Mouse (Mus musculus) liver, embryonic 12.5 days (tissue): ENCODE results near the gene Ngfr. TPM values are rescaled to one million over a fixed set of nuclear protein-coding genes. Genes with fewer than 3 reads are reported as not detected.
A peak's percentile ranks its signal among the peaks of the same experiment; 100 is the strongest.

Source experiments
- ATAC-seq: fragments of 200-750 bp; cut with Nextera tagmentation; 2 replicates; pipeline ENCODE4 v1.8.0; 2017; ENCODE audit warnings: moderate number of reproducible peaks, mild to moderate bottlenecking, moderate library complexity
- H3K27ac ChIP-seq: fragments of 300-500 bp; sonication (generic); 2 replicates; pipeline ENCODE4 v1.5.1; 2016; ENCODE audit warnings: mild to moderate bottlenecking
- H3K27me3 ChIP-seq: fragments of 300-500 bp; sonication (generic); replicated peaks from 2 replicates; pipeline ENCODE4 v1.6.1; 2016; ENCODE audit warnings: mild to moderate bottlenecking, moderate library complexity
- H3K36me3 ChIP-seq: fragments of 300-500 bp; sonication (generic); 2 replicates; pipeline ENCODE4 v1.6.1; 2016; ENCODE audit warnings: mild to moderate bottlenecking, moderate library complexity
- H3K4me1 ChIP-seq: fragments of 300-500 bp; sonication (generic); 2 replicates; pipeline ENCODE4 v1.6.1; 2016
- H3K4me2 ChIP-seq: fragments of 300-500 bp; sonication (generic); 2 replicates; pipeline ENCODE4 v1.6.1; 2016; ENCODE audit warnings: mild to moderate bottlenecking, moderate library complexity
- H3K4me3 ChIP-seq: fragments of 300-500 bp; sonication (generic); 2 replicates; pipeline ENCODE4 v1.5.1; 2016; ENCODE audit warnings: mild to moderate bottlenecking, moderate library complexity
- H3K9ac ChIP-seq: fragments of 300-500 bp; sonication (generic); 2 replicates; pipeline ENCODE4 v1.6.1; 2016; ENCODE audit warnings: mild to moderate bottlenecking, moderate library complexity
- H3K9me3 ChIP-seq: fragments of 300-500 bp; sonication (generic); replicated peaks from 2 replicates; pipeline ENCODE4 v1.6.1; 2016; ENCODE audit warnings: mild to moderate bottlenecking, moderate library complexity
- WGBS: fragments of 180-500 bp; shearing (Covaris S2); methylation state at CpG from one replicate; pipeline ENCODE4 v1.1.7; 2016; ENCODE audit not compliant: insufficient replicate concordance; 5-methylcytosine and 5-hydroxymethylcytosine counted together
- polyA plus RNA-seq: library from polyadenylated mRNA; unstranded; fragments of >200 nt; fragmentation: Nextera tagmentation; extraction: Ambion mirVana; gene quantifications from 2 replicates; pipeline ENCODE4 v1.2.1, GENCODE M21; 2016

The Ngfr gene
- polyA plus RNA-seq, 1 experiment from 2014 or later: 4.8 TPM

GRCm38 (mm10) chr11:95532353-95533072 lies 55.0 kb downstream of the Ngfr start:
- Histone ChIP-seq H3K9ac (no peak overlapping the region), H3K27me3 (peaks cover 37% of the 10 kb centered on the region), H3K4me1 (no peaks in the 10 kb centered on the region), H3K9me3 (no peaks in the 10 kb centered on the region), H3K4me2 (no peak overlapping the region), H3K4me3 (no peak overlapping the region), H3K36me3 (no peaks in the 10 kb centered on the region), H3K27ac (no peak overlapping the region)
- no peak for ATAC-seq
- 51% methylated on average over 13 of the region's 13 CpGs for WGBS

GRCm38 (mm10) chr11:95528231-95528630 lies 59.3 kb downstream of the Ngfr start:
- no peaks in the 10 kb centered on the region for H3K9me3 ChIP-seq
- WGBS: 50% methylated on average over 3 of the region's 3 CpGs

GRCm38 (mm10) chr11:95527307-95527706 lies 60.2 kb downstream of the Ngfr start:
- Histone ChIP-seq H3K36me3 (no peaks in the 10 kb centered on the region), H3K9me3 (no peaks in the 10 kb centered on the region), H3K4me2 (no peak overlapping the region), H3K9ac (no peak overlapping the region), H3K4me3 (no peak overlapping the region), H3K4me1 (no peaks in the 10 kb centered on the region), H3K27me3 (peaks cover 27% of the 10 kb centered on the region), H3K27ac (no peak overlapping the region)
- 58% methylated on average over 8 of the region's 8 CpGs for WGBS
- ATAC-seq: no peak

More at GRCm38 (mm10) chr11:95528231-95528630, 59.3 kb downstream of the Ngfr start:
- no peaks in the 10 kb centered on the region for H3K36me3 ChIP-seq
- no peak overlapping the region for H3K4me2 ChIP-seq
- H3K27ac ChIP-seq: no peak overlapping the region
- peaks cover 27% of the 10 kb centered on the region for H3K27me3 ChIP-seq
- ATAC-seq: no peak
- H3K4me1 ChIP-seq: no peaks in the 10 kb centered on the region
- H3K4me3 ChIP-seq: no peak overlapping the region
- no peak overlapping the region for H3K9ac ChIP-seq

GRCm38 (mm10) chr11:95521563-95521962 lies 66.0 kb downstream of the Ngfr start:
- Histone ChIP-seq H3K27me3 (peaks cover 78% of the 10 kb centered on the region), H3K36me3 (no peaks in the 10 kb centered on the region), H3K27ac (no peak overlapping the region), H3K4me3 (no peak overlapping the region), H3K9ac (no peak overlapping the region), H3K4me2 (peak overlapping the region; percentile 62), H3K9me3 (no peaks in the 10 kb centered on the region), H3K4me1 (peaks cover 14% of the 10 kb centered on the region; the same call in 1 of the 2 replicates)
- 3% methylated on average over 13 of the region's 13 CpGs for WGBS
- ATAC-seq: no peak

- no peak overlapping the region; the same call in 1 of the 2 replicates for H3K9ac ChIP-seq
- peak overlapping the region; percentile 26 for H3K4me3 ChIP-seq
- no peaks in the 10 kb centered on the region for H3K9me3 ChIP-seq
- H3K27me3 ChIP-seq: peaks cover 82% of the 10 kb centered on the region
- 6% methylated on average over 27 of the region's 27 CpGs for WGBS
- H3K36me3 ChIP-seq: no peaks in the 10 kb centered on the region
- peak overlapping the region; percentile 62 for H3K4me2 ChIP-seq
- no peak overlapping the region for H3K27ac ChIP-seq
- peaks cover 14% of the 10 kb centered on the region; the same call in 1 of the 2 replicates for H3K4me1 ChIP-seq
- peak; percentile 64 for ATAC-seq
These were observed 67.0 kb downstream of the Ngfr start for GRCm38 (mm10) chr11:95520456-95521072.

GRCm38 (mm10) chr11:95519996-95520395 lies 67.5 kb downstream of the Ngfr start:
- peaks cover 85% of the 10 kb centered on the region for H3K27me3 ChIP-seq

GRCm38 (mm10) chr11:95519299-95519698 lies 68.2 kb downstream of the Ngfr start:
- Histone ChIP-seq H3K9ac (no peak overlapping the region), H3K4me3 (no peak overlapping the region), H3K36me3 (no peaks in the 10 kb centered on the region), H3K27me3 (peaks cover 85% of the 10 kb centered on the region), H3K4me1 (peaks cover 19% of the 10 kb centered on the region), H3K4me2 (no peak overlapping the region), H3K27ac (no peak overlapping the region), H3K9me3 (no peaks in the 10 kb centered on the region)
- ATAC-seq: no peak
- 53% methylated on average over 10 of the region's 10 CpGs for WGBS

More at GRCm38 (mm10) chr11:95519996-95520395, 67.5 kb downstream of the Ngfr start:
- H3K36me3 ChIP-seq: no peaks in the 10 kb centered on the region
- no peak overlapping the region for H3K4me3 ChIP-seq
- peaks cover 14% of the 10 kb centered on the region; the same call in 1 of the 2 replicates for H3K4me1 ChIP-seq
- WGBS: 57% methylated on average over 3 of the region's 3 CpGs
- H3K9ac ChIP-seq: no peak overlapping the region
- ATAC-seq: no peak
- H3K9me3 ChIP-seq: no peaks in the 10 kb centered on the region
- H3K4me2 ChIP-seq: peak overlapping the region; percentile 62; the same call in 1 of the 2 replicates
- H3K27ac ChIP-seq: no peak overlapping the region

Other genes with a start within 250 kb of the Ngfr start
- gene Slc35b1, start 203.0 kb downstream of the Ngfr start, polyA plus RNA-seq: 58.2 and 61.3 TPM in 2 replicates
- 90.8 and 105 TPM in 2 replicates for gene Spop, start 173.7 kb downstream of the Ngfr start, polyA plus RNA-seq
- 0.14 and 0.24 TPM in 2 replicates for gene Nxph3, start 73.2 kb downstream of the Ngfr start, polyA plus RNA-seq
- 205 and 206 TPM in 2 replicates for gene Phb, start 79.2 kb upstream of the Ngfr start, polyA plus RNA-seq
- gene Zfp652, start 124.9 kb upstream of the Ngfr start, polyA plus RNA-seq: 8.9 TPM in 2 replicates
- gene B130006D01Rik, start 135.9 kb upstream of the Ngfr start, polyA plus RNA-seq: 0.62 and 0.65 TPM in 2 replicates
- gene Phospho1, start 236.8 kb upstream of the Ngfr start, polyA plus RNA-seq: 2.7 and 3.4 TPM in 2 replicates
- 15.8 and 16.7 TPM in 2 replicates for gene Gngt2, start 249.5 kb upstream of the Ngfr start, polyA plus RNA-seq